Mouse (Mus musculus) lung, adult 18-20 months (tissue): ENCODE results near the gene Rfx8.

ENCODE experiments used
- DNase-seq, 2 experiments: peaks; one replicate each; pipeline ENCODE4 v3.0.0; 2022; ENCODE audit warnings: mixed read lengths in 2 of 2

Gene Rfx8

GRCm38 (mm10) chr1:39734311-39734710, 13.5 kb upstream of the Rfx8 start:
- peak in 1 of 2 experiments; percentile 58 for DNase-seq

- no peak for DNase-seq
Observed at GRCm38 (mm10) chr1:39733876-39734275, 13.1 kb upstream of the Rfx8 start.

- no peak for DNase-seq
Observed at GRCm38 (mm10) chr1:39732081-39732480, 11.3 kb upstream of the Rfx8 start.

- no peak for DNase-seq
Observed at GRCm38 (mm10) chr1:39731543-39731942, 10.7 kb upstream of the Rfx8 start.

GRCm38 (mm10) chr1:39730868-39731267, 10.1 kb upstream of the Rfx8 start:
- no peak for DNase-seq

- no peak for DNase-seq
Observed at GRCm38 (mm10) chr1:39729919-39730318, 9.1 kb upstream of the Rfx8 start.

GRCm38 (mm10) chr1:39721351-39721726, 542 bp upstream of the Rfx8 start:
- no peak for DNase-seq

GRCm38 (mm10) chr1:39720186-39720585, 611 bp downstream of the Rfx8 start:
- DNase-seq = no peak

- no peak for DNase-seq
Observed at GRCm38 (mm10) chr1:39715551-39715950, 5.2 kb downstream of the Rfx8 start.

- DNase-seq = no peak
Observed at GRCm38 (mm10) chr1:39714729-39715128, 6.1 kb downstream of the Rfx8 start.

GRCm38 (mm10) chr1:39713842-39714658, 6.7 kb downstream of the Rfx8 start:
- peak; percentile 66 to 83 for DNase-seq

- DNase-seq = no peak
Observed at GRCm38 (mm10) chr1:39713300-39713699, 7.5 kb downstream of the Rfx8 start.

GRCm38 (mm10) chr1:39712261-39712660, 8.5 kb downstream of the Rfx8 start:
- peak; percentile 36 to 64 for DNase-seq

- DNase-seq = peak; percentile 44 to 71
Observed at GRCm38 (mm10) chr1:39710604-39711003, 10.2 kb downstream of the Rfx8 start.

GRCm38 (mm10) chr1:39710016-39710415, 10.8 kb downstream of the Rfx8 start:
- DNase-seq = no peak

GRCm38 (mm10) chr1:39708778-39709177, 12.0 kb downstream of the Rfx8 start:
- DNase-seq = no peak

- DNase-seq = no peak
Observed at GRCm38 (mm10) chr1:39702216-39703046, 18.4 kb downstream of the Rfx8 start.

- DNase-seq = no peak
Observed at GRCm38 (mm10) chr1:39701274-39701602, 19.6 kb downstream of the Rfx8 start.

GRCm38 (mm10) chr1:39700599-39701273, 20.1 kb downstream of the Rfx8 start:
- DNase-seq = no peak

- DNase-seq = peak; percentile 41 to 71
Observed at GRCm38 (mm10) chr1:39698456-39698855, 22.3 kb downstream of the Rfx8 start.

GRCm38 (mm10) chr1:39695198-39695597, 25.6 kb downstream of the Rfx8 start:
- no peak for DNase-seq

GRCm38 (mm10) chr1:39694756-39695155, 26.0 kb downstream of the Rfx8 start:
- DNase-seq = no peak

GRCm38 (mm10) chr1:39691974-39692373, 28.8 kb downstream of the Rfx8 start:
- DNase-seq = no peak

GRCm38 (mm10) chr1:39691061-39691460, 29.7 kb downstream of the Rfx8 start:
- no peak for DNase-seq
